Mouse (Mus musculus) right cerebral cortex, postnatal 36 days (tissue): Measurements from ENCODE around the gene Dnah8.
A peak's percentile ranks its signal among the peaks of the same experiment; 100 is the strongest.
"Not testable (repeated sequence)": the region's sequence is repeated elsewhere in the genome, so short reads cannot be mapped to it uniquely, and the experiment has no call there.

Source experiments
- DNase-seq, 2 experiments: peaks; one replicate each; pipeline ENCODE4 v3.0.0; 2022; ENCODE audit warnings: low spot score in 2 of 2, mixed read lengths in 1 of 2

The Dnah8 gene

DNA sequence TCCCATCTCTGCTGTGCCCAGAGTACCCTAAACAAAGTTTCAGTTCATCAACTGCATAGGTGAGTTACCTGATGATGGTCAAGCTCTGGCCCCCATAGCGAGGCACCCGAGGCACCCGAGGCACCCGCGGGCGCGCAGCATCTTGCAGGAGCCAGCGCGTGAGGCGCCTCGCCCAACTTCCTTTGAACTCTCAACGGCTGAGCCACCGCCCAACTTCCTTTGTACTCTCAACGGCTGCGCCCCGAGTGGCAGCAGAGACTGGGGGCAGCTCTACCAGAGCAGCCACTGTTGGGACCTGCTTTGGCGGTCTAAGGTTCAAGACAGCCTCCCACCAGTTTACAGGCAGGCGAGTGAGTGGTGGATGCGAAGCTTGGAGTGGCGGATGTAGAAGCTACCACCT is at the start of gene Dnah8:
TSS of gene Dnah8 (plus strand) at position 223 of the 400 bp plus-strand sequence.
- DNase-seq, result not testable (repeated sequence)

DNA sequence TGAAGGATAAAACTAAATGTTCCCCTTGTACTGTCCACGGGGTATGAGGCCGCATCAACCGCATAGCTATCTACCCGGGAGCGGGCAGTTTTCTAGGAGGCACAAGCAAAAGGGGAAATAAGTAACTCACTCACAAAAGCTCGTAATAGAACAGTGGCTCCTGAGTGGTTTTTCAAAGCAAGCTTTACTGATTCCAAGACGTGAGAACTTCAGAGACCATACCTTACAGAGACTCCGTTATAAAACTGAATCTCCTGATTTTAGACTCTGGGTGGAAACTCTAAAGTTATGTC is 49.4 kb upstream of the Dnah8 start:
- DNase-seq, result no peak

DNA sequence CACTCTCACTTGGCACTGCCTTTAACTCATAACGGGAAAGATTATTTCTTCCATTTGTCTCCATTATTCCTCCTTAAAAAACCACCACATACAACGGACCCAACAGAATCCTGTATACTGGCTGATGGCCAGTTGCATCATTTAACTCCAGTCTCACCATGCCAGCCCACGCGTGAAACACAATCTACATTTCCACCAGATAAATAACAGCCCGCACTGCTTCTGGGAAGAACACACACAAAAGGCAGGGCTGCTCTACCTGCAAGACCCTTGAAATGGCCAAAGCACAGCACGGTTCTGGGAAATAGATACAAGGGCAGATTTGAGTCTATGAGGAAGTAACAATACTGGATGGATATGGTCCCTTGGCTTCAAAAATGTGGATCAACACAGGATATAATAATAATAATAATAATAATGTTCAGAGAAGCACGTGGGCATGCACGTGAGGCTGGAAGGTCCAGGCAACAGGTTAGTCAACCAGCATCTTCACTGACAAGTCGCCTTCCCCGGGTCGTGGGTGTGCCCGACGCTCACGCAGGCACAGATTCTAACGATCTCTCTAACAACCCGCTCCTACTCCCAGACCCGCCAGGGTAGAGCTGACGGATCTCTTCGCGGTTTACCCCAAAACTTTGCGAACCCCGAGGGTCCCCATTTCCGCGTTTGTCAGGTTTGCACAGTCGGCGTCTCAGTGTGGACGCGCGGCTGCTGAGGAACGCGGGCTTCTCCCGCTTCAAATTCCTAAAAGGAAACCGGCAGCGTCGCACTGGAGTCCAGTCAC is 48.8 kb upstream of the Dnah8 start:
- DNase-seq, result peak; percentile 56 to 68

DNA sequence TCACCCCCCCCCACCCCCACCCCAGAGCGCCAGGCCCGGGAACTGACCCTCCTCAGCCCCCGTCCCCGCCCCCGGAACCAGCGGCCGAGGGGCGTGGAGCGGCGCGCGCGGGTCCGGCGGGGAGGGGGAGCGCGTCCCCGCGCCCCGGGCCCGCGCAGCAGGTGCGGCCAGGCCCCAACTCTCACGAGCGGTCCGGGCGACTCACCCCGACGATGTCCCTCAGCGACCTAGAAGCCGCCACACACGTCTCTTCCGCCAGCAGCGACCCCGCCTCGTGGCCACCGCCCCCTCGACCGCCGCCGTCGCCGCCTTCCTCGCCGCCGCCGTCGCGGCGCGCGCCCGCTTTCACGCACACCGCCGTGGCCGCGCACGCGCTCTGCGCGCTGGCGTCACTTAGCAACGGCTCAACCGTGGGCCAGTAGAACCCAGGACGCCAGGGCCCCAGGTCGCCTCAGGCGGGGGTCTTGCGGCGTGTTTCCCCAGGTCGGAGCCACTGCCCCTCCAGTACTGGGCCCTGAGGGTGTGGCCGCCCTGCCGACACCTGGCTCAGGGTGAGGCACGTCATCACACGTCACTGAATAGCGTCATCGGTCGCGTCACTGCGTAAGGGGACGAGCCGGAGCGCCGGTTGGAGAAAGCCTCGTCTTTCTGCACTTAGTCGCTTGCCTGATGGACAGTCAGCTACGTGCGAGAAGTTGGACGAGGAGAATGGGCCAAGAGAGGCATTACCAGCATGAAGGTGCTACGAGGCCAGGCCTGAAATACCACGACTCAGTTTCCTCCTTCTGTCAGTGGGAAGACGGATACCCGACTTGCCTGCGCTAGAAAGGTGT is 48.0 kb upstream of the Dnah8 start, which contains the start of gene Btbd9:
TSS of gene Btbd9 (minus strand) at position 548 of the 833 bp plus-strand sequence.
- peak; percentile 93 for DNase-seq

DNA sequence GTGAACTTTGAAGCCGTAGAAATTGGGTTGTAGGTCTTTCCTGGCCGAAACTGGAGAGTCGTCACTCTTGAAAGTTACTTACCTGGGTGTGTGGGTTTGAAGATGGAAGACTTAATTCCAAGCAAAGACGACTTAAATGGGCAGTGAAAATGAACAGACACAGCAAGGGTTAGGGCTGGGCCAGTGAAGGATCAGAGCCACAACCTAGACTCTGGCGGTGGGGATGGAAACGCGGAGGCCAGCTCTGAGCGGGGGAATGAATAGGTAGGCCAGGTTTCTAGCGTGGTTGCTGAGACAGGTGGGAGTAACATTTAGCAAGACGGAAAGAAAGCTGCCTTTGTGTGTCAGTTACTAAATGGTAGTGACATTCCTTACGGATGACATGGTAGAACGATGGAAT is 47.2 kb upstream of the Dnah8 start:
- no peak for DNase-seq

DNA sequence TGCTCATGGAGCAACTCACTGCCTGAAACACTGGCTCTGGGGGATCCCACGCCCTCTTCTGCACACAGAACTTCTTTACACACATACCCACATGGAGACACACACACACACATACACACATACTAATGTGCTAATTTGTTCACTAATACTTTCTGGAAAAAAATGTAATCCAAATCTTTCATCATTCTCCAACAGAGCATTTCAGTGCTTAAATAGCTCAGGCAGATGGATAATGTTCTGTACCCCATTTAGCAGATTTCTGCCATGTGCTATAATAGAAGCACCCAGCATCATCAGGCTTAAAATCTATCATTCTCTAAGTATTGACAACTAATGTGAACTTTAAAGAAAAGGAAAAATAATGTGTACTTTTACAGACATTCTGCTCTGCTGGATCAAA is 43.4 kb upstream of the Dnah8 start:
- no peak for DNase-seq

DNA sequence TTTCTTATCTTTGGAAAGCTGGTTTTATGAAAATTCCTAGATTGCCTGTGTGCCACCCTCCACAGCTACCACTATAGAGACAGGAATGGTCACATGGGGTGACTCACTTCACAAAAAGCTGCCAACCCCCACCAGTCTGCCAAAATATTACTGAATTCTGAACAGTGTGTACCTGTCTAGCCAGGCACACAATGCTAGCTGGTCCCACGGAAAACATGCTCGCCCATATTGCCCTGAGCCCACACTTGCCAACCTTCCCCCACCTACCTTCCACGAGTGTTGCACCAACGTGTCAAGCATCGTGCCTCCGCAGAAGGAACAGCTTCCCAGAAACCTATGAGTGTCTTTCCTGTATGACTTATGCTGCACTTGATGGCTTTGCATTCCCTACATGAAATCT is 43.0 kb upstream of the Dnah8 start:
- DNase-seq, result peak; percentile 72 to 77

DNA sequence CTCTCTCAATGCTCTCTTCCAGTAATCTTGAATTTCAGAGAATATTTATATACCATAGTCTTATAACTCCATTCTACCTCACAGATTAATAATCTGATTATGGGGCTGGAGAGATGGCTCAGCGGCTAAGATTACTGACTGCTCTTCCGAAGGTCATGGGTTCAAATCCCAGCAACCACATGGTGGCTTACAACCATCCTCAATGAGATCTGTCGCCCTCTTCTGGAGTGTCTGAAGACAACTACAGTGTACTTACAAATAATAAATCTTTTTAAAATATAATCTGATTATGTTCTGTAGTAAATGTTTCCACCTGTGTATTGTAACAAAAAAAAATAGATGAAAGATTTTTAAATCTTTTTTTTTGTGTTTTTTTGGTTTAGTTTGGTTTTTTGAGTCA is 41.8 kb upstream of the Dnah8 start:
- DNase-seq, result no peak

DNA sequence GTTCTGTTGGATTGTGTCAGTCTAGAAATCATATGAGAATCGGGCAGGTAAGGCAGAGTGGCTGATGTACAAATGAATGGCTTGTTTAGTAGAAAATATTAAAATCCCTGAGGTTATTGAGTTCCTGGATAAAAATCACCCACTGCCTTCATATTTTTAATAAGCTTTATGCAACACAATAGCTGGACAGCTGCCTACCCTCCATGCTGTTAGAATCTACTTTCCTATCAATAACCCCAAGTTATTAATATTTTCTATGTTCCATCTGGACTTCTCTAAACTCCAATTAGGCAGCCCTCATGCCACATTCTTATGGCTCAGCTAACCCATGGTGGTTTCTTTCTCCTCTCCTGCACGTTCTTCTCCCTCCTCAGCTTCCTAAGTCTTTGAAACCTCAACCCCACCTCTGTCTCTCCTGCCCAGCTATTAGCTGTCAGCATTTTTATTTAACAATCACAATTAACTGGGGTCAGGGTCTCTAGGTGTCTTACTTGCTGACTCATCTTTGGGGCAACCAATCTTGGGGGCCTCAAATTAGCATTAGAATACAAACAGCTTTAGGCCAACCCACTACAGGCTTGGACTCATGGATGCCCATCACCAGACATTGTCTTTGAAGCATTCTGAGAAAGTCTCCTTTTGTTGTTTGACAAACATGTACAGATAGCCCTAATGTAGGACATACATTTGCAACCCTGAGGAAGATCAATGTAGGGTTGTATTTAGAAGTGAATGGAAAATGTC is 40.7 kb upstream of the Dnah8 start:
- DNase-seq, result no peak

DNA sequence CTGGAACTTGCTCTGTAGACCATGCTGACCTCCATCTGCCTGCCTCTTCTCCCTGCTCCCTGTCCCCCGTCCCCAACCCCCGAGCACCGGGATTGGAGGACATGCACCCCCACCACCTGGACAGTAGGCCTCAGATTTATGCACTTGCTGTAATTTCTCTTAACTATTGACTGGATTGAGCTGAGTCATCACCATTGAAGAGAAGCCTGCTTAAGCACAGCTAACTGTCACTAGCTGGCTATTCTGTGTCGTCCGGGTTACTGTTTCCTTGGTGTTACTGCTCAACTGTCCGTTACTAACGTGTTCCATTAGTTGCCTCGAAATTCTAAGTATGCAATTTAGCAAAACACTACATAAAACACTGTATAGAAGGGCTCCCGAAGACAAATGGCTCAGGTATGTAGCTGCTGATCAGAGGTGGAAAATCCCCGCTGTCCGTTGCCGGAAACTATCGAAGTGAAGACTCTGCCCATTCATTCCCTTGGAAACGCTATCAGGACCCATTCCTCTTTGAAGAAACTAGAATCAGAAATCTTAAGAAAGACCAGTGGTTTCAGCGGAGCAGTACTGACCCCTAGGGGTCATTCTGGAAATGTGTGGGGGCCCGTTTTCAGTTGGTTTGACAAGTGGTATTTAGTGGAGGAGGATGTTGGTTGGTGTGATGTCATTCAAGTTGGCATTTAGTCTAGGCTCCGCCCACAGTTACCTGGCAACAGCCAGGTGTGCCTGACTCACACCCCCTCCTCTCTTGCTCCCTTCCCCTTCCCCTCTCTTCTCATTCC is 33.5 kb upstream of the Dnah8 start:
- DNase-seq, result peak in 1 of 2 experiments; percentile 59

DNA sequence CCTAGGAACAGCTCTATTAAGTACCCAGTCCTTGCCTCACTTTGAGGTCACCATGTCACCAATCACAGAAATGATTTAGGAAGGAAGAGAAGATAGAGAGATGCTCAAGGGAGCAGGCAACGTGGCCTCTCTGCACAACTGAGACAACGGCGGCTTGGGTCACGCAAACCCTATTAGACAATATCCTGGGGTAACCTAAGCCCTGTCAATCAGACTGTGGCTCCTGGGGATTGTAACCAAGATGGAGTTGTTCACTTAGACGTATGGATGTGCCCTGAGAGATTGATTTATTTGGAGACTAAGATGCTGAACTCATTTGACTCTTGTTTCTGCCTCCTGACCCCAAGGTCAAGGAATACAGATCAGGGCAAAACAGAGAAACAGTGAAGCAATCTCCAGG is 29.7 kb upstream of the Dnah8 start:
- no peak for DNase-seq

DNA sequence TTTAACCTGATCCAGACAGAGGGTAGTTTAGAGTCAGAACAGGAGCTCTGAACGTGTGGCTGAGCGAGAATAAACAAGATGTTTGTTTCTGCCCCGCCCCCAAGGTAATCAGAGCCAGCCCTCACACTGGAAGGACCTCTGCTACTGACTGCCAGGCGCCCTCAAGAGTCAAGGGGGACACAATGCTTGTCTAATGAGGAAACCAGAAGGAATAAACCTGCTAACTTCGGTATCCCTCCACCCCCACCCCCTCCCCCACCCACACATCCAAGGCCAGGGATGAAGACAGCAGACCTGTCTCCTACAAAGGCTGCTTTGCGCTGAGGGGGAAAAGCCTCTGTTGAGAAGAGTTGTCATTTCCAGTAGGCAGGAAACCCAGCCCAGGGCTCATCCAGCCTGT is 29.3 kb upstream of the Dnah8 start:
- no peak for DNase-seq

DNA sequence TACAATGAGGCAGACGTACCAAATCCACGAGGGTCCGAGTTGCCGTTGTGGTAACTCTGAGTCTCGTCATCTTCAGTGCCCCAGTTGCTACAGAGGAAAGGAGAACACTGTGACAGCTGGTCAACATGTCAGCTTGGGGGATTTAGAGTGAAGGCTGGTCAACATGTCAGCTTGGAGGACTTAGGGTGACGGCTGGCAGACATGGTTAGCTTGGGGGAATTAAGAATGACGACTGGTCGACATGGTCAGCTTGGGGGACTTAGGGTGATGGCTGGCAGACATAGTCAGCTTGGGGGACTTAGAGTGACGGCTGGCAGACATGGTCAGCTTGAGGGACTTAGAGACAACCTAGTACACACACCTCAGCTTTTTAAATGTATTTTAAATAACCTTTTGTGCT is 26.4 kb upstream of the Dnah8 start:
- DNase-seq, result no peak

DNA sequence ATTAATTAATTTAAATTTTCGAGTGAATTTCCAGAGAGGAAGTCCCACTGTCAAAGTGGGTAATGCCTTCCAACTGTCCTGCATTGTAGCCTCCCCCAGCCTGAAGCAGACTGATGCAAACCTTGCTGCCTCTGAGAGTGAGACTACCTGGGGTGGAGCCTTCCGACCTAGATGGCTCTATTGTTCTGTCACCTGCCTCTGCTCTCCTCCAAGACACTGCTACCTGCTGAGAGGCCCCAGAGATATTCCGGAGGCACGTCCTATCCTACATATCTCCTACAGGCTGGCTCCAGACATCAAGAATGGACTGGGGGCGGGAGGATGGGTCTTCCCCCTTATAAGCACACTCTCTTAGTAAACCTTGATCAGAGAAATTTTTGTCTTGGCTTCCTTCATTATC is 25.9 kb upstream of the Dnah8 start:
- DNase-seq, result no peak

DNA sequence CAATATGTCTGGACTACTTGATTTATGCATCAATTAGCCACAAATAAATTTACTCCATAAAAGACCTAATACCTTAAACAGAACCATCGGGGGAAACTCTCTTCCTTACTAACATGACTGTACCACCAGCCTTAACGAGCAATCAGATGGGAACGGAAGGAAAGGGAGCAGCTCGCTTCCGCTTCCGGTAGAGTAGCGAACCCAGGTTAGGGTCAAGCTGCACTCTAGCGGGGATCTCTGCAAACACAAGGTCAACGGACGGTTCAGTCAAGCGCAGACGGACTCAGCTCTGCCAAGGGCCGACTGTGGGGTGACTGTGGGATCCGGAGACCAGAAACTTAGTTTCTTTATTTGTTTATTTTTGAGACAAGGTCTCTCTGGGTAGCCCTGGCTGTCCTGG is 22.0 kb upstream of the Dnah8 start:
- DNase-seq, result no peak

DNA sequence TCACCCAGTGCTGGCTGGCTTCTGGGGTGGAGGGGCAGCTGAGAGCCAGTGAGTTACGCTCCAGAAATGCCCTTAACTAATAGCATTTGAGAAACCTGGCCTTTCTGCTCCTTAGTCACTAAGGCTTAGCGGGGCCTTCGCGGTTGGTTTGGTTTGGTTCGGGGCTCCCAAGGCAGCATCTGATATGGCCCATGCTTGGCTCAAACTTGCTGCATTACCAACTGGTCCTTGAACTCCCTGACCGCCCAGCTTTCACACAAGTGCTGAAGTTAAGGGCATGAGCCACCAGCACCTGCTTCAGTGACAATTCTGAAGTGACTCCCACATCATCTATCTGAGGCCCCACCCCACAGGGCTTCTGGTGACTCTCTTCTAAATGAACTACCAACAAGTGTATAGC is 19.9 kb upstream of the Dnah8 start:
- DNase-seq, result no peak

DNA sequence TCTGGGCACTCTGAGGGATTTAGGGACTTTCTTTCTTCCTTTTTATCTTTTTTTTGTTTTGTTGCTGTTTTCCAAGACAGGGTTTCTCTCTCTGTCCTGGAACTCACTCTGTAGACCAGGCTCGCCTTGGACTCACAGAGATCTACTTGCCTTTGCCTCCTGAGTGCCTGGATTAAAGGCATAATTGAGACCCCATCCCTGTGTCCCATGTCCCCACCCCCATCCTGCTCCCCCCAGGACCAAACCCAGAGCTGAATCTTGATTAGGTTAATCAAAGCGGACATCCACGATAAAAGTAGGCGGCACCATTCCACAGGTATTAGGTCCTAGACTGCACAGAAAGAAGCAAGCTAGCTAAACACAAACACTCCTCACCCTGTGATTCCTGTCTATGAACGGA is 19.2 kb upstream of the Dnah8 start:
- DNase-seq, result no peak

DNA sequence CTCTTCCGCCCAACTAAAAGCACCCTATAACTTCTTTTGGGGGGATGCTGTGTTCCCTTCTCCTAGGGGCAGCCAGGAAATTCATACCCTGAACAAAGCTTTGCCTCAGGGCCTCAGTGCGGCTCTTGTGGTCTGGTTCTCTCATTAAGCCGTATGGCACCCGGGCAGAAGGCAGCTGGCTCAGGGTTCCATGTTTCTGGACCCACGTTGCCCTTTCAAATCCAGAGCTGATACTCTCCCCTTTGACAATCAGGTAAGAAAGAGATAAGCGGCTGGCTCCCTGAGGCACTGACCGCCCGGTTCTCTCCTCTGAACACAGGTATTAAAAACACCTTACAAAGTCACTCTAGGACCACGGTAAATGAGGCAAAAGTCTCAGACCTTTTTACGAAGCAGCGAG is 17.9 kb upstream of the Dnah8 start:
- no peak for DNase-seq

DNA sequence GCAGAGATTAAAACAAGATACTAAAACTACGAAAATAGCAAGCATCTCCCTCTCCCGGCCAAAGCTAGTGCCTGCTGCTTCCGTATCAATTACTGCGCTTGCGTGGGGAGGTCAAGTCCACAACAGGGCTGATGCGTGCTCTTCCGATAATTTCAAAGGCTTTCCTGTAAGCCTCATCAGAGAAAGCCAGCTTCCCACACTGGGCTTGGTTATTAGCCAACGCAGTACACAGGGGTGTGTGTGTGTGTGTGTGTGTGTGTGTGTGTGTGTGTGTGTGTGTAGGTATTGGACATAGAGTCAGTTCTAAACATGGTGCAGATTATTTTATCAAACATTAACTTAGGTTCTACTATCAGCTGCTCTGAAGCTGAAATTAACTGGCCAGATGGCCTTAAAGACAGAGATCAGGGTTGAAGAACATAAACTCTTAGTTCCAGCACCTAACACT is 17.5 kb upstream of the Dnah8 start:
- DNase-seq, result no peak

DNA sequence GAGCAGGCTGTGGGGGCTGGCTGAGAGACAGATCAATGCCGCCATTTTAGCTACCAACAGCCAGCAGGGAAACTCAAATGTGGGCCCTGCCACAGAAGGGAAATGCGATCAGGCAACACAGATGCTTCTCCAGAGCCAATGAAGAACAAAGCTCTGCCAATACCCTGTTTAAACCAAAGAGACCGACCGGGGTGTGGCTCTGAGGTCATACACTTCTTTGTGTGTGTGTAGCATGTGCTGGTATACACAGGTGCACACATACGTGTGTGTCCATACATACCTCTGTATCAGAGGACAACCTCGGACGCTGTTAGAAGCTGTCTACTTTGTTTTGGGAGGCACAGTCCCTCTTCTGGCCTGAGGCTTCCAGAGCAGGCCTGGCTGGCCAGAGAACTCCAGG is 16.8 kb upstream of the Dnah8 start:
- no peak for DNase-seq

DNA sequence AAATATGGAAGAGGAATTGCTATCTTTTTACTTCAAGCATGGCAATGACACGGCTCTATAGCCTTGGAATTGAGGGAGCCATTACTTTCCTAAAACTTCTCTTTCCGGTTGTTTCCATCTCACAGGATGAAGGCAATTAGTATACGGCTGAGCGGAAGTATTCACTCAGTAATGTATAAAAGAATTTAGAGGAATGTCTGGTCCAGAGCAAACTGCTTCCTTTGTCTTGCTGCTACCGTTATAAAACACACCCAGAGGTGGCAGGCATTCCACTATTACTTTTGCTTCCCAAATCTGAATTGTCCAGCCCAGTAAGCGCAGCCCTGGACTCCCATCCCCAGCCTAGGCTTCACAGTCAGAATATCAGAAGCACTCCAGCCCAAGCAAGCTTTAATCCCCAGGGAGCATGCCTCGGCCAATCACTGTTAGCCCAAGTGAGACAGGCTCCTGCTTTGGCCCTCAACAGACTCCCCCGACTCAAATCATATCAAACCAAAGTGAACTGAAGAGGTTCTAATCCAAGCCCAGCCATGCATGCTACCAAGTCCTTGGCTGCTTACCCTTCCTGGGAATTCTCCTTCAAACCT is 16.2 kb upstream of the Dnah8 start:
- no peak for DNase-seq
